Mouse (Mus musculus): ENCODE measurements around the gene Eif2ak4. TPM values are rescaled to one million over a fixed set of nuclear protein-coding genes. Genes with fewer than 3 reads are reported as not detected.

Gene Eif2ak4
- polyA plus RNA-seq, 1 experiment from 2014 or later, result 14.7 TPM

- ATAC-seq (ENCODE audit: low FRiP score, low TSS enrichment), result no peak
- no peak overlapping the region for H3K4me3 ChIP-seq (ENCODE audit: low read length)
These were observed 2.8 kb downstream of the Eif2ak4 start for GRCm38 (mm10) chr2:118391201-118391600.

GRCm38 (mm10) chr2:118399751-118400150, 11.3 kb downstream of the Eif2ak4 start:
- no peak for ATAC-seq (ENCODE audit: low FRiP score, low TSS enrichment)
- WGBS, result 66% methylated on average over 5 of the region's 5 CpGs
- peaks cover 2% of the 10 kb centered on the region; the same call in 1 of the 2 replicates for H3K36me3 ChIP-seq (ENCODE audit: control insufficient read depth, insufficient read depth, low read length)

More at GRCm38 (mm10) chr2:118391201-118391600, 2.8 kb downstream of the Eif2ak4 start:
- Histone ChIP-seq H3K9me3 (ENCODE audit: control insufficient read depth, low read length) (no peaks in the 10 kb centered on the region; the same call in 1 of the 2 replicates), H3K27ac (ENCODE audit: low read depth, low read length) (no peak overlapping the region), H3K36me3 (ENCODE audit: control insufficient read depth, insufficient read depth, low read length) (no peaks in the 10 kb centered on the region), H3K27me3 (ENCODE audit: control insufficient read depth, insufficient read depth, low read length) (no peaks in the 10 kb centered on the region), H3K9ac (ENCODE audit: low read depth, low read length) (no peak overlapping the region), H3K4me1 (ENCODE audit: control insufficient read depth, insufficient read depth, low read length) (peaks cover 14% of the 10 kb centered on the region; the same call in 1 of the 2 replicates), H3K4me2 (replicated peaks; ENCODE audit: low read depth, low read length) (no peak overlapping the region)
- 84% methylated on average over 5 of the region's 5 CpGs for WGBS

GRCm38 (mm10) chr2:118401834-118402727, 13.7 kb downstream of the Eif2ak4 start:
- no peak for ATAC-seq (ENCODE audit: low FRiP score, low TSS enrichment)
- Histone ChIP-seq H3K36me3 (ENCODE audit: control insufficient read depth, insufficient read depth, low read length) (peaks cover 5% of the 10 kb centered on the region; the same call in 1 of the 2 replicates), H3K27me3 (ENCODE audit: control insufficient read depth, insufficient read depth, low read length) (no peaks in the 10 kb centered on the region), H3K4me3 (ENCODE audit: low read length) (no peak overlapping the region), H3K27ac (ENCODE audit: low read depth, low read length) (no peak overlapping the region), H3K9me3 (ENCODE audit: control insufficient read depth, low read length) (no peaks in the 10 kb centered on the region), H3K4me2 (replicated peaks; ENCODE audit: low read depth, low read length) (no peak overlapping the region), H3K9ac (ENCODE audit: low read depth, low read length) (no peak overlapping the region), H3K4me1 (ENCODE audit: control insufficient read depth, insufficient read depth, low read length) (0 out of 2 replicates have a peak, but pooled peaks cover 3% of the 10 kb centered on the region)
- WGBS, result 64% methylated on average over 5 of the region's 5 CpGs

More at GRCm38 (mm10) chr2:118399751-118400150, 11.3 kb downstream of the Eif2ak4 start:
- no peak overlapping the region for H3K27ac ChIP-seq (ENCODE audit: low read depth, low read length)
- no peak overlapping the region for H3K4me2 ChIP-seq (replicated peaks; ENCODE audit: low read depth, low read length)
- no peak overlapping the region for H3K4me3 ChIP-seq (ENCODE audit: low read length)
- no peak overlapping the region for H3K9ac ChIP-seq (ENCODE audit: low read depth, low read length)
- no peaks in the 10 kb centered on the region for H3K27me3 ChIP-seq (ENCODE audit: control insufficient read depth, insufficient read depth, low read length)
- 0 out of 2 replicates have a peak, but pooled peaks cover 3% of the 10 kb centered on the region for H3K4me1 ChIP-seq (ENCODE audit: control insufficient read depth, insufficient read depth, low read length)
- H3K9me3 ChIP-seq (ENCODE audit: control insufficient read depth, low read length), result no peaks in the 10 kb centered on the region; the same call in 1 of the 2 replicates

GRCm38 (mm10) chr2:118404336-118404735, 15.9 kb downstream of the Eif2ak4 start:
- H3K9ac ChIP-seq (ENCODE audit: low read depth, low read length), result no peak overlapping the region
- H3K4me3 ChIP-seq (ENCODE audit: low read length), result no peak overlapping the region
- WGBS, result 78% methylated on average over 5 of the region's 5 CpGs
- no peak for ATAC-seq (ENCODE audit: low FRiP score, low TSS enrichment)
- H3K27me3 ChIP-seq (ENCODE audit: control insufficient read depth, insufficient read depth, low read length), result no peaks in the 10 kb centered on the region
- H3K4me1 ChIP-seq (ENCODE audit: control insufficient read depth, insufficient read depth, low read length), result 0 out of 2 replicates have a peak, but pooled peaks cover 3% of the 10 kb centered on the region
- no peak overlapping the region for H3K4me2 ChIP-seq (replicated peaks; ENCODE audit: low read depth, low read length)
- no peak overlapping the region for H3K27ac ChIP-seq (ENCODE audit: low read depth, low read length)
- H3K36me3 ChIP-seq (ENCODE audit: control insufficient read depth, insufficient read depth, low read length), result peaks cover 10% of the 10 kb centered on the region; the same call in 1 of the 2 replicates
- no peaks in the 10 kb centered on the region for H3K9me3 ChIP-seq (ENCODE audit: control insufficient read depth, low read length)

- Histone ChIP-seq H3K9me3 (ENCODE audit: control insufficient read depth, low read length) (no peaks in the 10 kb centered on the region), H3K36me3 (ENCODE audit: control insufficient read depth, insufficient read depth, low read length) (peaks cover 12% of the 10 kb centered on the region; the same call in 1 of the 2 replicates)
- WGBS, result 78% methylated on average over 4 of the region's 4 CpGs
These were observed 17.1 kb downstream of the Eif2ak4 start for GRCm38 (mm10) chr2:118405568-118405967.

GRCm38 (mm10) chr2:118406811-118407210, 18.4 kb downstream of the Eif2ak4 start:
- WGBS, result 77% methylated on average over 2 of the region's 2 CpGs
- Histone ChIP-seq H3K9ac (ENCODE audit: low read depth, low read length) (no peak overlapping the region), H3K36me3 (ENCODE audit: control insufficient read depth, insufficient read depth, low read length) (peaks cover 18% of the 10 kb centered on the region; the same call in 1 of the 2 replicates), H3K4me1 (ENCODE audit: control insufficient read depth, insufficient read depth, low read length) (0 out of 2 replicates have a peak, but pooled peaks cover 3% of the 10 kb centered on the region), H3K4me2 (replicated peaks; ENCODE audit: low read depth, low read length) (no peak overlapping the region), H3K9me3 (ENCODE audit: control insufficient read depth, low read length) (no peaks in the 10 kb centered on the region), H3K4me3 (ENCODE audit: low read length) (no peak overlapping the region), H3K27ac (ENCODE audit: low read depth, low read length) (no peak overlapping the region), H3K27me3 (ENCODE audit: control insufficient read depth, insufficient read depth, low read length) (no peaks in the 10 kb centered on the region)
- ATAC-seq (ENCODE audit: low FRiP score, low TSS enrichment), result no peak

More at GRCm38 (mm10) chr2:118405568-118405967, 17.1 kb downstream of the Eif2ak4 start:
- Histone ChIP-seq H3K4me1 (ENCODE audit: control insufficient read depth, insufficient read depth, low read length) (0 out of 2 replicates have a peak, but pooled peaks cover 3% of the 10 kb centered on the region), H3K27ac (ENCODE audit: low read depth, low read length) (no peak overlapping the region), H3K27me3 (ENCODE audit: control insufficient read depth, insufficient read depth, low read length) (no peaks in the 10 kb centered on the region), H3K9ac (ENCODE audit: low read depth, low read length) (no peak overlapping the region), H3K4me3 (ENCODE audit: low read length) (no peak overlapping the region), H3K4me2 (replicated peaks; ENCODE audit: low read depth, low read length) (no peak overlapping the region)
- no peak for ATAC-seq (ENCODE audit: low FRiP score, low TSS enrichment)

GRCm38 (mm10) chr2:118408336-118408895, 20.0 kb downstream of the Eif2ak4 start:
- H3K4me2 ChIP-seq (replicated peaks; ENCODE audit: low read depth, low read length), result no peak overlapping the region
- H3K9me3 ChIP-seq (ENCODE audit: control insufficient read depth, low read length), result no peaks in the 10 kb centered on the region
- H3K27me3 ChIP-seq (ENCODE audit: control insufficient read depth, insufficient read depth, low read length), result no peaks in the 10 kb centered on the region
- no peak for ATAC-seq (ENCODE audit: low FRiP score, low TSS enrichment)
- H3K4me1 ChIP-seq (ENCODE audit: control insufficient read depth, insufficient read depth, low read length), result 0 out of 2 replicates have a peak, but pooled peaks cover 3% of the 10 kb centered on the region
- WGBS, result 76% methylated on average over 4 of the region's 4 CpGs
- H3K36me3 ChIP-seq (ENCODE audit: control insufficient read depth, insufficient read depth, low read length), result peaks cover 26% of the 10 kb centered on the region
- H3K4me3 ChIP-seq (ENCODE audit: low read length), result no peak overlapping the region
- no peak overlapping the region for H3K27ac ChIP-seq (ENCODE audit: low read depth, low read length)
- H3K9ac ChIP-seq (ENCODE audit: low read depth, low read length), result no peak overlapping the region

GRCm38 (mm10) chr2:118412821-118413220, 24.4 kb downstream of the Eif2ak4 start:
- peaks cover 39% of the 10 kb centered on the region for H3K36me3 ChIP-seq (ENCODE audit: control insufficient read depth, insufficient read depth, low read length)
- 98% methylated on average over 11 of the region's 11 CpGs for WGBS
- no peaks in the 10 kb centered on the region for H3K9me3 ChIP-seq (ENCODE audit: control insufficient read depth, low read length)
- no peak overlapping the region for H3K4me2 ChIP-seq (replicated peaks; ENCODE audit: low read depth, low read length)
- H3K4me3 ChIP-seq (ENCODE audit: low read length), result no peak overlapping the region
- H3K27me3 ChIP-seq (ENCODE audit: control insufficient read depth, insufficient read depth, low read length), result no peaks in the 10 kb centered on the region
- ATAC-seq (ENCODE audit: low FRiP score, low TSS enrichment), result no peak
- no peak overlapping the region for H3K9ac ChIP-seq (ENCODE audit: low read depth, low read length)
- no peak overlapping the region for H3K27ac ChIP-seq (ENCODE audit: low read depth, low read length)
- H3K4me1 ChIP-seq (ENCODE audit: control insufficient read depth, insufficient read depth, low read length), result no peaks in the 10 kb centered on the region
